Mouse (Mus musculus) T-cell, adult 2 months (primary cell): ENCODE results near the gene Ntn4.

Experiments
- DNase-seq: peaks from one replicate; pipeline ENCODE4 v3.0.0; 2022; ENCODE audit warnings: low spot score

The Ntn4 gene

DNA sequence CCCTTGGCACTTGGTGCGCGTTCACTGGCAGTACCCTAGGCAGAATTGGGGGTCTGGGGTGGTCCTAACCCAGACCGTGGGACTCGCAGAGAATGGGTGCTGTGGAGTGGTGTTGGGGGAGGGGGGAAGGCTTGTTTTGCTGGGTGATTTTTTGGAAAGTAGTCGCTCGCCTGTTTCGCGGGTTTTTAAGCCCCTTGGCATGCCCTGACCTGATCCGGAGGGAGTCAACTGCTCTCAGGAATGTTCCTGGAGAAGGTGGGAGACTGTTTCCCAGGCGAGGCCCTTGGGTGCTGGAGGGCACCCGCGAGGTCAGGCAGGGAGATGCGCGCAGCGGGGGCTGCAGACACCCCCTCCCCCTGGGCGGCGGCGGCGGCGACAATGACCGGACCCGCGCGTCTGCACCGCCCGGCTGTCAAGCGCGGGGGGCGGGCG lies at the start of gene Ntn4:
Gene Ntn4, plus strand, starts transcription at position 161 of the 432 bp plus-strand sequence.
- no peak for DNase-seq

DNA sequence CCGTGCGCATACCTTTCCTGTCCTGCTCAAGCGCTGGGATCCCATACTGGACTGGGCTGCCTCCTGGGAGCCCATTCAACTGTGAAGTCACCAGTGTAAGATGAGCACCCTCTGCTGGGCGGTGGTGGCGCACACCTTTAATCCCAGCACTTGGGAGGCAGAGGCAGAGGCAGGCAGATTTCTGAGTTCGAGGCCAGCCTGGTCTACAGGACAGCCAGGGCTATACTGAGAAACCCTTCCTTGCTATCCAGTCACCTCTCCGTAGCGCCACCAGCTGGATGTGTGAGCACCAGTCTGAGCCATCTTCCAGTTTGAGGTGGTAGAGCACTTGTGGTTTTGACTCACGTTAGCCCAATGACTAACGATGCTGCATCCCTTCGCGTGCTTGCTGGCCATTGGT lies 48.0 kb upstream of the Ntn4 start:
- DNase-seq = peak; percentile 7

DNA sequence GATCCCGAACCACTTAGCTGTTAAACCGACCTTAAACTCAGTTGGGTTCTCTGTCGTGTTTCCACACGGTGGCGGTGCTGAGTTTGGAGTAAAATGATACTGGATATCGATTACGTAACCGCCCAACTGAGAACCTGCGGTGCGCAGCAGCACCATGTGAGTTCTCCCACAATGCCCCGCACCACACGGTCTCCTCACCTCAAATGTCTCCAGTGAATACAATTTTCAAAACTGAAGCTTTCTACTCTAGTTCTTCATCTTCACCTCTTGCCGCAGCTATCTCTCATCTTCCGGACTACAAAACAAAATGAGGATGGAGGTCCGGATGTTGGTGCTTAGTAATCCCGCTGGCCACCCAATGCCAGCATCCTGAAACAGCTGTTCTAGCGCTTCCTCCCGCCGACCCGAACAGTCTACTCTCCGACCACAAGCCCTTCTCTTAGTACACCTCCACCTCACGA lies 46.4 kb upstream of the Ntn4 start:
- peak; percentile 84 for DNase-seq

DNA sequence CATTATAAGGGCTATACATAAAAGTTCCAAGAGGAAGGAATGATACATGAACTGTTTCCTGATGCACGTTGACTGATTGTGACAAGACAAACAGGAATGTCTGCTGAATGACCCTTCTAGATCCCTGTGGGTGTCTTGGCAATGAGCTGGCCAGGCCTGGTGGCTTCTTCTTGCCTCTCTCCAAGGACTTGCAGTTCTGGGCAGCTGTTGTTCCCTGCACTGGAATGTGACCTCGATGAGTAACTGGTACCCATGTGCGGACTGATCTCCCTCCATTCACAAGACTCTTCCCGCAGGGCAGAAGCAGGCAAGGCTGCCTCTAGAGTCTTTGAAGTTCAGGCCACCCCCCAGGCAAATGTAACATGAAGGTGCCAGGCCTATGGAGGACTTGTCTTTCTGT lies 44.6 kb upstream of the Ntn4 start:
- no peak for DNase-seq

DNA sequence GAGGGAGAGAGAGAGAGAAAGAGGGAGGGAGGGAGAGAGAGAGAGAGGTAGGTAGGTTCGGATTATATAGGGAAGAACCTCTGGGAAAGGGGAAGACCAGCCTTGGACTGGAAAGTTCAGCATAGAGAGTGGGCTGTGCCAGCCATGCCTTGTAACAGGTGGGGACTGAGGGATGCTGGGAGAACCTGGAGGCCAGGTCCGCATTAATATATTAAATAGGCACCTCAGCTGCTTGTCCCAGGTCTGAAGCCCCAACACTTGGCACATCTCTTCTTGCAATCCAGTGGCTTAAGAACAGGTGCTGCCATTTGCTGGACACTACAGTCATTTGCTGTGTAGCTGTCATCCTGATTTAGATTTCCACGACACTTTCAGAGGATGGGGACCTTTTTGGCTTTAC lies 43.8 kb upstream of the Ntn4 start:
- no peak for DNase-seq

DNA sequence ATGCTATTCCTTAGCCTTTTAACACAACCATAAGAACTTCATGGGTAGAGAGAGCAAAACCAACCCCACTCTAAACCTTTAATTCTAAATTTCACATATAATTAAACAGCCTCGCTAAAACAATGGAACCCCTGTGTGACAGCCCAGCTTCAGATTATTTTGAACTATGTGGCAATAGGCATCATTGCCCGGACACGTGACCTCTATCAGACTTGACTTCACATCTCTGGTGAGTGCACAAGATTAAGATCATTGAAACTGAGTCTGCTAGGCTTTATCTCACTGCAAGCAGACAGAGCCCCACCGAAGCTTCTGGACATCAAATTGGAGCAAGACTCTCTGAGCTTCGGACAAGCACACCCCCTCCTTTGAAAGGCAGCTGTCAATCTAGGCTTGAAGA lies 38.2 kb upstream of the Ntn4 start:
- no peak for DNase-seq

DNA sequence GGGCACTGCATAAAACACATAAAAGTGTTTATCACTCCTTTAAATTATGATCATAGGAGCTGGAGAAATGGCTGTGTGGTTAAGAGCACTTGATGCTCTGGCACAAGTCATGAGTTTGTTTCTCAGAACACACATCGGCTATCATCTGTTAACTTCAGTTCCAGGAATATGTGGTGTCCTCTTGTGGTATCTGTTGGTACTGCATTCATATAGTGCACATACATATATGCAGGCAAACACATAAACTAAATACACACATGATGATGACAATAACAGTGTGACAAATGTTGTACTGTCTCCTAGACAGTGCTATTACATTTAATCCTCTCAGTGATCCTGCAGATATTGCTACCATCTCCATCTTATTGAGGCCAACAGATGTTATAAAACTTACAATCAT lies 37.2 kb upstream of the Ntn4 start:
- no peak for DNase-seq

DNA sequence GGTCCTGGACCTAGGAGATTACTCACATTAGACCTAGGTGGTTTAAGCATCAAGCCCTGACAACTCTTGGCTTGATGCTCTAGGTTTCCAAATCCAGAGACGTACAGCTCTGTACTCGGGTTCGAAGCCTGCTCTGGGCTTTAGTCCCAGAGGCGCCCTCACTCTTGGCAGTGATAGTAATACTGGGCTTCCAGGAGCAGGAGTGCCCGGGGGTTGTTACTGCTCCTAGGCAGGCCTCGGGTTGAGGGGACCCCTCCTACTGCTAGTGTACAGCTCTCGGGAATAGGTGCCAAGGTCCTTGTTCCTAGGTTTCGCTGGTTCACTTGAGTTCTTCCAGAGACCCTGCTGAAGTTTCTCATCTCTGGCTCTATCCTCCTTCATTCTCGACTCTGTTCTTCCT lies 34.2 kb upstream of the Ntn4 start:
- DNase-seq = no peak

DNA sequence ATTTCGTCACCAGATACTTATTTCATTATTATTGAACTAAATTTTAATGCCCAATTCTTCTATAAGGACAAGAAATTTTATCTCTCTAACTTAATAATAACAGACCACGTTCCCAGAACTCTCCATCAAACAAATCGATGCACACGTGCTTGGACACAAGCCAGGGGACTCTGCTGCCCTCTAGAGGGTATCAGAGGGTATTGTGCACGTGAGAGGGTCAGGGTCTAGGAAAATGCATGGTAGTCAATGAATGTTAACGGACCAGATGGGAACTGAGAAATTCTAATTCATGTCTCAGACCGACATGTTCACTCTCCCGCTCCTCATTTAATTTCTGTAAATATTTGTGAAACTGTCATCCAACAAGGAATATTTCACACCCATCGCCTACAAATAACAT lies 32.4 kb upstream of the Ntn4 start:
- DNase-seq = no peak

DNA sequence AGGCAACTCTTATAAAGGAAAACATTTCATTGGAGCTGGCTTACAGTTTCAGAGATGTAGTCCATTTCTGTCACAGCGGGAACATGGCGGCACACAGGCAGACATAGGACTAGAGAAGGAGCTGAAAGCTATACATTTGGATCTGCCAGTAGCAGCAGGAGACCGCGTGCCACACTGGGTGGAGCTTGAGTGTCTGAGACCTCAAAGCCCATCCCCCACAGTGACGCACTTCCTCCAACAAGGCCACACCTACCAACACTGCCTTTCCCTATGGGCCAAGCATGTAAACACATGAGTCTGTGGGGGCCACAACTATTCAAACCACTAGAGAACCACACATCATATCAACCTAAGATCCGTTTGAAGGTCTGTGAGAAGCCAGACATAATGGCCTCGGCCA lies 31.2 kb upstream of the Ntn4 start:
- DNase-seq = no peak

DNA sequence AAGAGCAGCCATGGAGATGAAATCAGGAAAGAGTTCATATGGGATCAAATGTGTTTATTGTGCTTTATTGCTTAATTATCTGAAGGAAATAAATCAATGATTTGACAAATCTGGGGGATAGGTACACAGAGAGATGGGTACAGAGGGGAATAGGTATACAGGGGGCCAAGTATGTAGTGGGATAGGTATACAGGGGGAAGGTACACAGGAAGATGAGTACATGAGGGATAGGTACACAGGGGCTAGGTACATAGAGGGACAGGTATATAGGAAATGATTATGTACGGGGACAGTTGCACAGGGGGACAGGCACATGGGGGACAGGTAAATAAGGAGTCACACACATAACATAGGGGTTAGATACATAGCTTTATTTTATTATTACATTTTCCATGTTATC lies 29.6 kb upstream of the Ntn4 start:
- no peak for DNase-seq

DNA sequence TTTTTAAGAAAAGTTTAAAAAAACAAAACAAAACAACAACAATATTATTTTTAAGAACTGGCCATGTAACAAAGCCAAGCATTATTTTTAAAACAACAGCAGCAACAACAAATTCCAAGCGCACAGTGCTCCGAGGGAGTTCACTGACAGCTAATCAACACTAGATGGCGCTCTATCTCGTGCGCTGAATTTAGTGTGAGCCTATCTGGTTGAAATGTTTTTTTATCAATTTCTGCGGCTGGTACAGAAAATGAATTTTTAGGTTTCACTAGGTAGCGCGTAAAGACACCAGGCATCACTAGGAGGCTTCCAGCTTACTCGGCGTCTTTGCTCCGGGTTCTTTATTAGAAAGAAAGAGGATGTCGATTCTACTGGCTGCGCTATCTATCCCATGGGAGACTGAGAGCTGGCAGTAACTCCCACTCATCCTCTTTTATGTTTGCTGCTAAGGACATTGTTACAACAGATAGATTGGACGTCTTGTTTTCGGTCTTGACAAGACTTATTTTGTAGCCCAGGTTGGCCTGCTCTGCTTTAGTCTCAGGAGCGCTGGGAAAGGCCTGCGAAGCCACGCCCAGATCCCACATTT lies 29.0 kb upstream of the Ntn4 start:
- peak; percentile 22 for DNase-seq

DNA sequence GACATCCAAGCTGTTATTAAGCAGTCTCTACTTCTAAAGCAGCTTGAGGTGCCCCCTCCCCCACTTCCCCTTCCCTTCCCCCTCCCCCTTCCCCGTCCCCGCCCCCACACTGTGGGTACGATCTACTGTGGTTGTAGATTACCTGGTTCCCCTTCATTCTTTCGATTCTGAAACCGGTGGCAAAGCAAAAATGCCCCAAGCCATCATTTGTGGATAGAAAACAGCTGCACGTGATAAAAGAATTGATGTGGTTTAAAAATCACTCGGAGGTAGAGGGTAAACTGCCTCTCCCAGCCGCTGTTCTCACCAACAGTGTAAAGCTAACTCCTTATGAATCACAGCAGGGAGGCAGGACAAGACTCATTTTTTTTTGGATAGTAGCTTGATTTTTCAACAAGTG lies 25.6 kb upstream of the Ntn4 start:
- peak; percentile 29 for DNase-seq

DNA sequence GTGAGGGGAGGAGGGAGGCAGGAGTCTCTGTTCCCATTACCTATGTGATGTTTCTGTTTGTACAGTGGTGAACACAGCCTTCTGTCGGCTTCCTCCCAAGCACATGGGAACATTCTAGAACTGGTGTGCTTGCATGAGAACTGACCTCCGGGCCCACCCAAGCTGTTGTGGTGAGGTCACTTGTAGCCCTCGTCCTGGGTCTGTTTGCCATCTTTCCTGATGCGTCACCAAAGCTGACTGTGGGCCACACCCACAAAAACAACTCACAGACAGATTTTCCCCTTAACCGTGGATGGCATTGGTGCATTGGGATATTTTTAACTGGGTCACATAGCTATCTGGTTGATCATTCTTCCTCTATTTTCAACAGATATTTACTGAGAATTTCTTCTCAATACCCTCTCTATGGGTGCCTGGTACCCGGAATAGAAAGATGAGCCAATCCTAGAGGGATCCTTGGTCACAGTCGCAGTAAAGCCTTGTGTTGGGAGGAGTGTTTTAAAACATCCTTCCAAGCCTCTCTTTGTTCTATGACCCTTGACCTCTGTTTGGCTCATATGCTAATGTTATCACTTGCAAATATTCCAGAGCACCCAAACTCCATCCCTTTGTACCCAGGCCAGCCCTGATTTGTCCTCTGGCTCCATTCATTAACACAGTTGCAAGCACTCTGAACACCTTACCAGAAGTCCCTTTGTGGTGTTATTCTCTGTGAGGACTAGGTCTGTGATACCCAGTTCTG lies 19.9 kb upstream of the Ntn4 start:
- DNase-seq = no peak

DNA sequence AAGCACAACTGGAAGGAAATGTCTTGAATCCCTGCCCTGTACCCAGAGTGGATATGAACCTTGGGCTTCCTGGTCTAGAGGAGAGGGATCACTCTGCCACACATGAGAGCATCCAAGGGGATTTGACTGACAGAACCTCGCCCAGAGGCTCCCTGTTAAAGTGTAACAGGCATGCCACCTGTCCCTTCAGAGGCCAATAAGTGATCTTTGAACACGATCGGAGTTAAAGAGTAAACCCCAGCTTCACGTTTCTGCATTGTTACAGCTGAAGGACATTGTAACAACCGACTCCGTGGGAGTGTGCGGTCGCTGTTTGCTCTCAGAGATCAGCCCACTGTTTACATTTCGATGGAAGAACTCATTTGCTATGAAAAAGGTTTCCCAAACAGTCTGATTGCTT lies 16.8 kb upstream of the Ntn4 start:
- DNase-seq = no peak

DNA sequence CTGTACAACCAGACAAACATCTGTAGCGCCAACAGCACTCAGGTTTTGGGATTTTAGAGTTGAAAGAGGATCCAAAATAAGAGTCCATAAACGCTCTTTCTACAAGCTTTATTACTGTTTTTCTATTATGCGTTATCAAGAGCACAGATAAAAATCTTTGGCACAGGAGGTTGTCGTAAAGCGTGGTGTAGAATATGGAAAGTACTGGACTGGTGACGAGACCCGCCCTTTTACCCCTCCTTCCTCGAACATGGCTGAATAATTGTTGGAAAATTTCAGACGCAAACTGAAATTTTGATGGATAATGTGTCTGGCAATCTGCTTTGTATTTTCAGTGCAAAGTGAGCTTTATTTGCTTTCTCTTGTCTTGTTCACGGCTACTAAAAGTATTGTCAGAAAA lies 16.3 kb upstream of the Ntn4 start:
- DNase-seq = no peak

DNA sequence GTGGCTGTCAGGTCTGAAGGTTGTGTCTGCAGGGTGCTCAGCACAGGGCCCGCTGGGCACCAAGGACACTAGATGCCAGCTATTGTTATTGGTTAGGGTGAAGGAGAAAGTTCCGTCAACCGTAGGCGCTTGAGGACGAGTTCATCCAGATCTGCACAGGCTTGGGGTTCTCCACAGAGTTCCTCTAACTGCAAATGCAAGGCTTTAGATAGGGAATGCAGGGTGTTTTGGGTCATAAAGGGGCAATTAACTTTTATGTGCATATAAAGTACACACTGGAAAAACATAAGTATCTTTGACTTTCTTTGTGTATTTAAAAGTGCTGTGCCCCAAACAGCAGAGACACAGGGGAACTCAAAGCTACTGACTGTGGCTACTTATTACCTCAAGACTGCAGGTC lies 10.2 kb upstream of the Ntn4 start:
- DNase-seq = no peak

DNA sequence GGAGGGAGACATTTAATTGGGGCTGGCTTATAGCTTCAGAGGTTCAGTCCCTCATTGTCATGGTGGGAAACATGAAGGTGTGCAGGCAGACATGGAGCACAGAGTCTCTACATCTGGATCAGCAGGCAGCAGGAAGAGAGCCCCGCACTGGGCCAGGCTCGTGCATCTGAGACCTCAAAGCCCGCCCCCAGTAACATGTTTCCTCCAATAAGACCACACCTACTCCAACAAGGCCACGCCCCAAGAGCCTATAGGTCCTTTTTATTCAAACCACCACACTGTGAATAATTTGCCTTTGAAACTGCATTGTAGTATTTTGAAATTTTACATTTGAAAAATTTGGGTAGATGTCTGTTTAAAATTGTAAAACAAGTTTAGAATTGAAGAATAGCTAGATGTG lies 8.4 kb upstream of the Ntn4 start:
- no peak for DNase-seq

DNA sequence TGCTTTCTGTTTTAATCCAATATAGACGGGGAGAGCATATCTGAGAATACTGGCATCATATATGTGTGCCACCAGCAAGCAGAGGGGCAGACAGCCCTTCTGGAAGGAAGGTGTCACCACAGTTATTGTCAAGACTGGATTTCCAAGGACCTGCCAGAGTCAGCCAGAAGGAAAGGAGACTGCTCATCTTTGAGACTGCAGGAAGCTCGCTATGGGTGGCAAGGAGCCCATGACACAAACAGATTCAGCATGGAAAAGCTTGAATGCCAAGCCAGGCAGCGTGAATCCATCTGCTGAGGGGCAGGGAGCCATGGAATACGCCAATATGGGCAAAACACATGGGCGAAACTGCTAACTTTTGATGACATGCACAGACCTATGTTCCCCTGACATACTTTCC lies 6.9 kb upstream of the Ntn4 start:
- DNase-seq = no peak

DNA sequence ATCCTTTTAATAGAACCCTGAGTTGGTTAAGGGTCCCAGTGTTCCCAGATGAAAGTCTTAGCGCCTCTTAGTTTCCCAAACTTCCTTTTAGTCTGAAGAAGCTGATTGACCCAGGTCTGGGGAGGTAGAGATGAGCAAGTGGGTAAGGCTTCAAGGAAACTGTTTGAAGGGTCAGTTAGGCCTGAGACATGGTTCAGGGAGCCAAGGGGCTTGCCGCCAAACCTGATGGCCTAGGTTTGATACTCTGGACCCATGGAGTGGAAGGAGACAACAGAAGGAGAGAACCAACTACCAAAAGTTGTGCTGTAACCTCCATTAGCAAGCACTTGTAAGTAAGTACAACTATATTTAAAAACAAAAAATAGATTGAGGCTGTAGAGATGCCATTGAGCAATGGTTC lies 6.5 kb upstream of the Ntn4 start:
- no peak for DNase-seq

DNA sequence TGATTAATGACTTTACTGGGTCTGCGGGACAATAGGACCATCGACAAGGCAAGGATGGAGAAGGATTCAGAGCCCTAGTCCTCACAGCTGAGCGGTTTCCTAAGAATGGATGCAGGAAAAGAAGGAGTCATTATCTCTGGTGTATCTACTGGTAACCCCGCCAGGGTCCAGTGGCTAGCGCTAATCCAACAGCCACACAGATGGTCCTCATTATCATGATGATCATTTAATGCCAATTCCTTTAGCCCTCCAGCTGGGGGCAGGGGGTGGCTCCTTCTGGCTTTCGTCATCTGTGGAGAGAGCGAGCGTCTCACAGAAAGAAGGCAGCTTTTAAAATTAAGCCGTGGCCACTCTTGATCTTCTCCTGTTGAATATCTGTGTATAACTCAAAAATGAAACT lies 4.5 kb upstream of the Ntn4 start:
- no peak for DNase-seq

DNA sequence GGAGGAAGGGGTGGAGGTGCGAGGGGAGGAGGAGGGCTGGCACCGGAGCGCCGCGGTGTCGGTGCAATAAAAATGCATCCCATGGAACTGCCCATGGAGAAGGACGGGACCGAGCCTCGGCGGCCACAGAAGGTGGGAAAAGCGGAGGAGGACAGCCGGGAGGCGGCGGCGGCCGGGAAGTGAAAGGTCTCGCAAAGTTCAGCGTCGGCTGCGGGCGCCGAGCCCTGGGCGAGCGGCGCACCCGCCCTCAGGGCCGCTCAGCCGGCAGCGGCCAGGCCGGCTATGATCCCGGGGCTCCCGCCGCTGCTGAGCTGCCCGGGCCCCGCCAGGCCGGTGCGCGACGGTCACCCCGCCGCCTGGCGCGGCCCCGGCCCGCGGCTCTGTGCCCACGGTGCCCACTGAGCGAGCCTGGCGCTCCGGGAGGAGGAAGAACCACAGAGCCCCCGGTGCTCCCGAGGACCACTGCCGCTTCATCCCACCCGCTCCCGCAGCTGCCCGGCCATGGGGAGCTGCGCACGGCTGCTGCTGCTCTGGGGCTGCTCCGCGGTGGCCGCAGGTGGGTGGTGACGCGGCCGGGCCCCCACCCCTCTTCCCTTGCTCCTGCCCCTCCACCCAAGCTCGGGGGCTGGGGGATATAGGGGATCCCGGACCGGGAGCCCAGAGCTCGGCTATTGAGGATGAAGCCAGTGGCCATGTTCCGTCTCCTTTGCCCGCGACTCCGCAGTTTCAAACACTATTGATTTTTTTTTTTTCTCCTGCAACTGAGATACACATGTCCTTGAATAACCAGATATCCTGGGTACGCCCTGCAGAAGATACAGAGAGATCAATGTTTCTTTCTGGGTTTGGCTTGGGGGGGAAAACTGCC lies 706 bp downstream of the Ntn4 start:
- DNase-seq = peak; percentile 5
